In the genomic region with DNA sequence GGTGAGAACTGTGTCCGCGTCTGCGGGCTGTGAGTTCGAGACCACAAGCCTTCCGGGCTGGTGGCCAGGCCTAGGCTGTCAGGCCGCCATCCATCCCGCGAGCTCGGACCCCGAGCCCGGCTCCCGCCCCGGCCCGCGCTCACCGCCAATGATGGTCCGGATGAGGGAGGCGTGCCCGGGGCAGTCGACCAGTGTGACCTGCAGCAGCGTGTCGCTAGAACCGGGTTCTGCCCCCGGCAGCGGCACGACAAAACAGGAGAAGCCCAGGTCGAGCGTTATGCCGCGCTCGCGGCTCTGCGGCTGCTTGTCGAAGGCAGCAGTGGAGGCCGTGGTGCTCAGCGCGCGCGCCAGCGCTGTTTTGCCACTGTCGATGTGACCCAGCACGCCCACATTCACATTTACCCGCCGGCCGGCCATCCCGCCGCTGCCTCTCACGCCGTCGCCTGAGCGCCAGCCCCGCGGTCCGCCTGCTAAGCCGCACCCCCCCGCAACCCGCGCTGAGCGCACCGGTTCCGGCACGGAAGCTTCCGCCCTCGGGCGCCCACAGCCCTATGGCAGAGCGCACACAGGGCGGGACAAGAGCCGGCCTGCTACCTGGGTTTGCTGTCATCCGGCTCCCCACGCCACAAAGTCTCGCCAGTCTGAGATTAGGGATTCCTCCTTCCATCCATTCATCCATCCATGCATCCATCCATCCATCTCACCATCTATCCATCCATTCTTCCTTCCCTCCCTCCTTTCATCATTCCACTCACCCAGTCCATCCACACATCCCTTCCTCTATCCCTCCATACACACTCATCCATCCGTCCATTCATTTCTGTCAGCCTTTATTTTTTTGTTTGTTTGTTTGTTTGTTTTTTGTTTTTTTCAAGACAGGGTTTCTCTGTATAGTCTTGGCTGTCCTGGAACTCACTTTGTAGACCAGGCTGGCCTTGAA, we compare ENCODE assay signal across 8 mouse cellular contexts. TPM values are rescaled to one million over a fixed set of nuclear protein-coding genes. Genes with fewer than 3 reads are reported as not detected.
DNase-seq lines count a peak whose midpoint lies in the region; ATAC-seq and TF ChIP-seq lines count a peak whose summit lies in the region.

Gene Eefsec (minus strand): TSS at position 477 of the 940 bp plus-strand sequence.

- no peak for TF ChIP-seq EP300 in lung, postnatal 0 days (IDR thresholded peaks at IDR 0.05)

- no peak for TF ChIP-seq CTCF in lung, postnatal 0 days (IDR thresholded peaks at IDR 0.05)

- peak within 1 kb of the TSS; percentile 78 for H3K4me2 ChIP-seq in hindbrain, embryonic 11.5 days (replicated peaks; ENCODE audit: low read depth, low read length)
- peak within 1 kb of the TSS; percentile 96 for H3K4me2 ChIP-seq in lung, postnatal 0 days (replicated peaks; ENCODE audit: low read depth, low read length)

- H3K27me3 ChIP-seq in hindbrain, embryonic 11.5 days (ENCODE audit: control insufficient read depth, insufficient read depth, low read length), result no peaks in the 10 kb centered on the region
- H3K27me3 ChIP-seq in lung, postnatal 0 days (replicated peaks; ENCODE audit: insufficient read depth, low read length), result no peaks in the 10 kb centered on the region

- no peaks in the 10 kb centered on the region for H3K36me3 ChIP-seq in hindbrain, embryonic 11.5 days (ENCODE audit: control insufficient read depth, insufficient read depth, low read length)
- H3K36me3 ChIP-seq in lung, postnatal 0 days (ENCODE audit: insufficient read depth, low read length), result no peaks in the 10 kb centered on the region

- 1% methylated on average over 72 of the region's 72 CpGs for WGBS in hindbrain, embryonic 11.5 days
- WGBS in lung, postnatal 0 days, result 1% methylated on average over 59 of the region's 72 CpGs

- ATAC-seq in hindbrain, embryonic 11.5 days (ENCODE audit: low FRiP score), result peak; percentile 91
- ATAC-seq in lung, postnatal 0 days, result peak; percentile 95

- peak within 1 kb of the TSS; percentile 87 for H3K9ac ChIP-seq in hindbrain, embryonic 11.5 days (ENCODE audit: low read depth, low read length)
- H3K9ac ChIP-seq in lung, postnatal 0 days (replicated peaks; ENCODE audit: low read depth), result peak within 1 kb of the TSS; percentile 68

- no peaks in the 10 kb centered on the region for H3K4me1 ChIP-seq in hindbrain, embryonic 11.5 days (replicated peaks; ENCODE audit: control insufficient read depth, insufficient read depth, low read length)
- peaks cover 6% of the 10 kb centered on the region; the same call in 1 of the 2 replicates for H3K4me1 ChIP-seq in lung, postnatal 0 days (ENCODE audit: insufficient read depth, low read depth, low read length)

- peak; percentile 87 for DNase-seq in Muller cell, postnatal 12 days (ENCODE audit: inconsistent ontology term)
- peak; percentile 82 for DNase-seq in cerebellum, adult 9-11 months
- peak; percentile 75 to 83 for DNase-seq in frontal cortex, postnatal 10 days (ENCODE audit: low spot score in 2 of 2)
- peak; percentile 86 for DNase-seq in hindbrain, embryonic 11.5 days (ENCODE audit: low spot score)
- DNase-seq in layer of hippocampus, postnatal 10 days (ENCODE audit: low spot score in 2 of 2), result peak; percentile 84 to 91
- DNase-seq in lung, postnatal 0 days (ENCODE audit: low spot score), result peak; percentile 86
- DNase-seq in ovary, postnatal 10 days (ENCODE audit: low spot score), result peak; percentile 68
- DNase-seq in thymus, postnatal 0 days (ENCODE audit: low spot score), result peak; percentile 88

- H3K4me3 ChIP-seq in hindbrain, embryonic 11.5 days (ENCODE audit: low read depth, low read length), result peak within 1 kb of the TSS; percentile 70
- peak within 1 kb of the TSS; percentile 82 for H3K4me3 ChIP-seq in lung, postnatal 0 days (ENCODE audit: low read depth, low read length)

- no peaks in the 10 kb centered on the region for H3K9me3 ChIP-seq in hindbrain, embryonic 11.5 days (ENCODE audit: control insufficient read depth, low read length)
- no peaks in the 10 kb centered on the region for H3K9me3 ChIP-seq in lung, postnatal 0 days (ENCODE audit: low read length)

- peak within 1 kb of the TSS; percentile 59 for H3K27ac ChIP-seq in hindbrain, embryonic 11.5 days (ENCODE audit: low read depth, low read length)
- peak within 1 kb of the TSS; percentile 52; the same call in 1 of the 2 replicates for H3K27ac ChIP-seq in lung, postnatal 0 days (ENCODE audit: low read length)

RNA-seq across cellular contexts. Expression of gene Eefsec, which starts in this region (rescaled TPM):
- polyA plus RNA-seq in hindbrain, embryonic 11.5 days (2014; fragmentation: Nextera tagmentation; extraction: Ambion mirVana), result 34.9 and 41.9 TPM in 2 replicates
- total RNA-seq in layer of hippocampus, postnatal 10 days (2021), result 10 to 100 TPM; 24.6 to 25.1 TPM
- 19.5 and 21.0 TPM in 2 replicates for polyA plus RNA-seq in lung, postnatal 0 days (2015; fragmentation: Nextera tagmentation; extraction: Ambion mirVana)
- 107 and 117 TPM in 2 replicates for polyA plus RNA-seq in thymus, postnatal 0 days (2015; fragmentation: Nextera tagmentation; extraction: Ambion mirVana)

Comparison
In these comparisons a context has a peak if more than half of its experiments do, and no peak if none do; other contexts are left out.
1. Peak in every context shown above with its lines: DNase-seq, ATAC-seq, H3K4me3 ChIP-seq and H3K27ac ChIP-seq.